Mouse (Mus musculus): ENCODE measurements around the gene Gm16181. TPM values are rescaled to one million over a fixed set of nuclear protein-coding genes. Genes with fewer than 3 reads are reported as not detected.

Gene Gm16181
- total RNA-seq (2017): not detected in 2 replicates

DNA sequence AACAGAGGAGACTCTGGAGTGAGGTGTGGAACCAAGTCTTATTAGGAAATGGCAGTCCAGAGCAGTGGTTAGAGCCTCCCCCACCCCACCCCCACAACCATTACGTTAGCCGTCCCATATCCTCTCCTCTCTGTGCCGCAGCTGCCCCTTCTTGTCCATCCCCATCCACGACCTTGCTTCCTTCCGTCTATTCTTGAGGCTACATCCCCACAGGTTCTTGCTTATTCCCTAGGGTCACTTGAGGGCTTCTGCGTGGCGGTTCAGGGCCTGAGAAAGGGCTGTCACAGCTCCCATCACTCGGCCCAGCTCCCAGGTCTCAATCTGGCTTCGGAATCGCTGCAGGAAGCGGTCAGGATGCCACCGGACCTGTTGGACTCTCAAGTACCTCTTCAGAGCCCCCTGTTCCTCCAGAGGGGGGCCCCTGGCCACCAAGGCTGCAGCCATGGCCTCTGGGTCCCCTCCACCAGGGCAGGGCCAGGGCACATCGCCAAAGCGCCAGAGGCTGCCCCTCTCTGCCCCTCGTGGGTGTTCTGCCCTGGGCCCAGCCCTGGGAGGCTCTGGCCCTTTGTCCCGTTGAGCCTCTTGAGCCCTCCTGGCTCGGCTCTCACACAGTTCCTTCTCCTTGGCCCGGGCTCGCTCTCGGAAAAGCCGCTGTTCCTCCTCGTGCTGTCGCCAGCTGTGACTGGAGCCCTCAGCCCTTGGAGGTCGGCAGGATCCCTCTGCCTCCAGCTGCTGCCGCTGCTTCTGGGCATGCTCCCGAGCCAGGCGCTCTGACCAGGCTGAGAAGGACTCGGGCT lies at the start of gene Gm16181:
Gm16181 (plus strand) TSS at position 679 of the 797 bp plus-strand sequence.
- no peak for ATAC-seq (replicated peaks; ENCODE audit: low read depth, poor library complexity, severe bottlenecking)

DNA sequence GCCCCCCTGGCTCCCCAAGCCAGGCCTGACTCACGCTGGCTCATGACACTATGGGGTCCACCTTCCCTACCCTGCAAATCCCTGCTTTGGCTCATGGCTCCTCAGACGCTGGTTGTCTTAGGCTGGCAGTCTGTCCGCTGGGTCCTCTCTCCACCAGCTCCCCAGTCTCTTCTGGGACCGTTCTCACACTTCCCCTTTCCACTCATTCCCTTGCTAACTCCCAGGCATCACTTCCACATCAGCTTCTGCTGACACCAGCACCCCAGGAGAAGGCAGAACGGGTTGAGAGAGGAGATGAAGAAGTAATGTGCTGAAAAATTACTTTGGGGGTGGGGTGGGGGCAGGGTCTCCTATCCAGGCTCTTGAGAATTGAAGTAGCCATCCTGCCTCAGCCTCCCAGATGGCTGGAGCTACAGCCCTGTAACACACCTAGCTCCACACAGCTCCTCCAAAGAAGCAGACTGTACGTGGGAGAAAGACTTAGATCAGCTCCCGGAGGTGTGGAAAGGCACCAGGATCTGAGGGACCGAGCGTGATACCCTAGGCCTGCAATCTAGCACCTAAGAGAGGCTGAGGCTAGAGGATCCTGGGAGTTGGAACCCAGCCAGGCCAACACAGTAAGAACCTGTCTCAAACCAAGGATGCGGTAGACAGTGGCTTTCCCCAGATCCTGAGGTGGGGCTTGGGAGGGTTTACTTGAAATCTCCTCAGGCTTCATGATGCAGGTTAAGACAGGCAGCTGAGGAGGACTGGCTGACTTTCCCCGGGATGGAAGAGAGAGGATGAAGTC lies 48.0 kb upstream of the Gm16181 start:
- ATAC-seq (replicated peaks; ENCODE audit: low read depth, poor library complexity, severe bottlenecking): peak; percentile 51

DNA sequence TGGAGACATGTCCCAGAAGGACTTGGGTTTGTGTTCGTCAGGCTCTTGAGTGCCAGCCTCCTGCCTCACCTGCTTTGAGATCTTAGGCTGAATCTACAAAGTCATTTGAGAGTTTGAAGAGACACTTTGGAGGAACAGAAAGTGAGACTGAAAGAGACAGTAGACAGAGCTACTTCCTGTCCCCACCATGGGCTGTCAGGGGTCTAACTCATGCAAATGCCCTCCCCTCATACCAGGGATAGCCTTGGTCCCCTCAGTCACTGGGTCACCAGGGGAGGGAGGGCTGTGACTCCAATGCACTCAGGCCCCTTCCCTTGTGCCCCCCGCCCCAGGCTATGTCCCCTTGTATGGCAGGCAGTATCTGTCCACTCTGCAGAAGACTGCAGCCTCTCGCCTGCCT lies 47.3 kb upstream of the Gm16181 start:
- peak; percentile 29; the same call in 1 of the 2 replicates for ATAC-seq (replicated peaks; ENCODE audit: low read depth, poor library complexity, severe bottlenecking)

DNA sequence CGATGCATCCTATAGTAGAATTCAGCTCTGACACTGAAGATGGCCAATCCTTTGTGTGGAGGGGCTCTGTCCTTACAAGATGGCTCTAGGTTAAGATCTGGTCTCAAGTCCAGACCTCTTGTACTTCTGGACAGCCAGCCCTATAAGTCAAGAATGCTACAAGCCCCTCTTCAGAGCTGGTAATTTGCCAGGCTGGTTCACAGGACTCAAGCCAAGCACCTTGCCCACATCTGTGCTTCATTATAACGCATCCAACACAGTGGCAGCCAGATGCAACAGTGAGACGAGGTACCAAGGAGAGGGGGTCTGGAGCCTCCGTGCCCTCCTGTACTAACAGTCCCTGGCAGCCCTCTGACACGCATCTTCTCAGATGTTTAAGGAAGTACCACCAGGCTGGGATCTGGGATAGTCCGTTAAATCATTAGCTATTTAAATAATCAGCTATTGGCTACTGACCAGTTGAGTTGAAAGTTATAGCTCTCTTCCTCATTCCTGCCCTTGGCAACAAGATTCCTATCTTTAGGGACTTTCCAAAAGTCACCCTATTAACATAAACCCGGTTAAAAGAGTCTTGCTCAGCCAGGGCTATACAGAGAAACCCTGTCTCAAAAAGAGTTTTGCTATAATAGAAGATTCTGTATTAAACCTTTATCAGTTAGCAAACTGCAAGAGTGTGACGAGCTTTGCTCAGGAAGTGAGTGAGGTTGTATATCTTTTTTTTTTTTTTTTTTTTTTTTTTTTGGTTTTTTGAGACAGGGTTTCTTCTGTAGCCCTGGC lies 46.2 kb upstream of the Gm16181 start:
- no peak for ATAC-seq (replicated peaks; ENCODE audit: low read depth, poor library complexity, severe bottlenecking)

DNA sequence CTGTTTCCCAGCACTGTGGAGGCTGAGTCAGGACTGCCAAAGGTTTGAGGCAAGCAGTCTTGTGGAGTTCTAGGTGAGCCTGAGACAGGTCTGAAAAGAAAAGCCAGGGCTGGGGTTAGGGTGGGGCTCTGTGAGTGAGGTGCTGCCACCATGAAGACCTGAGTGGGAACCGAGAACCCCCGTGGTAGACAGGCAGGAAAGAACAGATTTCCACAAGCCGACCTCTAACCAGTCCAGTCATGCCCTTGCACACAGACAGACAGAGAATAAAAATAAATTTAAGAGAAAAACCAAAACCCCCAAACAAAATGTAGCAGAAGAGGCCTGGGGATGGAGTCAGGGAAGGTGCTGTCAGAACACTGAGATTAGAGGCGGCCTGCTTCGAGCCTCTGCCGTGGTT lies 45.3 kb upstream of the Gm16181 start:
- no peak for ATAC-seq (replicated peaks; ENCODE audit: low read depth, poor library complexity, severe bottlenecking)

DNA sequence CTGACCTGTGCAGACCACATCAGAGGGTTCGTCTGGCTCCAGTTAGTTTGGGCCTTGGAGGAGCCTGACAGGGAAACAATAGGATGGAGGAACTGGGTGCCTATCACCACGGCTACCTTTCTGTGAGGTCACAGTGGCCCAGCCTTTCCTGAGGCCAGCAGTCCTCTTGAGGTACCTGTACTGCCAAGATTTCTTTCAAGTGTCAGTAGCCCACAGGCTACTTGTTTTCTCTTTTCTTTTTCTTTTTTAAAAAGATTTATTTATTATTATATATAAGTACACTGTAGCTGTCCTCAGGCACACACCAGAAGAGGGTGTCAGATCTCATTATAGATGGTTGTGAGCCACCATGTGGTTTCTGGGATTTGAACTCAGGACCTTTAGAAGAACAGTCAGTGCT lies 44.7 kb upstream of the Gm16181 start, which contains the start of gene Aif1:
Aif1 (minus strand) TSS at position 101 of the 400 bp plus-strand sequence.
- no peak for ATAC-seq (replicated peaks; ENCODE audit: low read depth, poor library complexity, severe bottlenecking)

DNA sequence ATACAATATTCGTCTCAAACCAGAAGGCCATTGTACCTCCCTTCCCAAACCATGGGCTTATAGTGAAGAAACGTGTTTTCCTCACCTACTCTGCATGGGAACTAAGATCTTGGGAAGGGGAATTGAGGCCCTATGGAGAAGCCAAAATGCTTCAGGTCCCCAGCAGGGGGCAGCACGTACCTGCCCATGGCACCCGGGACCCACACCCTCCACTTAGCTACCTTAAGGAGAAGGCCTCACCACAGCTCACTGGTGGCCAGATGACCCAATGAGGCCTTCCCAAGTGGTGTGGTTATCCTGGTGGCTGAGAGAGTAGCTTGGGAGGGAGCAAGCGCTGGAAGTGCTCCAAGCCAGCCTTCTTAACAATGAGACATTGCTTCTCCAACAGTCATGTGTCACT lies 42.1 kb upstream of the Gm16181 start:
- ATAC-seq (replicated peaks; ENCODE audit: low read depth, poor library complexity, severe bottlenecking): peak; percentile 93

DNA sequence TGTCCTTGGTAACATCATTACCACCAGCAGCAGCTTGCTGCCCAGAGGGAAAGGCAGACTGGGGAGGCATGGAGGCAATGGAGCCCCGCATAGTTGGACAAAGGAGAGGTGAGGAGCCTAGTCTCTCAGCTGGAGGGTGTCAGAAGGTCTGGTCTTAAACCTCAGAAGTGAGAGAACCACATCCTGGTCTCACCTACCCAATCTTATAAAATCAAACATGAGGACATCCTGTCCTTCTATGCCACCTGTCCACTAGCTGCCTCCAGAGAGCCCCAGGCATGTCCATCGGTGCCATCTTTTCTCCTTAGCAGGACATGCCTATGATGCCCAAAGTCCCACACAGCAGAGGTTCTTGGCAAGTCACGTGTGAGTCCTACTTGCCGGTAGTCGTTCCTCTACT lies 40.5 kb upstream of the Gm16181 start:
- no peak for ATAC-seq (replicated peaks; ENCODE audit: low read depth, poor library complexity, severe bottlenecking)

DNA sequence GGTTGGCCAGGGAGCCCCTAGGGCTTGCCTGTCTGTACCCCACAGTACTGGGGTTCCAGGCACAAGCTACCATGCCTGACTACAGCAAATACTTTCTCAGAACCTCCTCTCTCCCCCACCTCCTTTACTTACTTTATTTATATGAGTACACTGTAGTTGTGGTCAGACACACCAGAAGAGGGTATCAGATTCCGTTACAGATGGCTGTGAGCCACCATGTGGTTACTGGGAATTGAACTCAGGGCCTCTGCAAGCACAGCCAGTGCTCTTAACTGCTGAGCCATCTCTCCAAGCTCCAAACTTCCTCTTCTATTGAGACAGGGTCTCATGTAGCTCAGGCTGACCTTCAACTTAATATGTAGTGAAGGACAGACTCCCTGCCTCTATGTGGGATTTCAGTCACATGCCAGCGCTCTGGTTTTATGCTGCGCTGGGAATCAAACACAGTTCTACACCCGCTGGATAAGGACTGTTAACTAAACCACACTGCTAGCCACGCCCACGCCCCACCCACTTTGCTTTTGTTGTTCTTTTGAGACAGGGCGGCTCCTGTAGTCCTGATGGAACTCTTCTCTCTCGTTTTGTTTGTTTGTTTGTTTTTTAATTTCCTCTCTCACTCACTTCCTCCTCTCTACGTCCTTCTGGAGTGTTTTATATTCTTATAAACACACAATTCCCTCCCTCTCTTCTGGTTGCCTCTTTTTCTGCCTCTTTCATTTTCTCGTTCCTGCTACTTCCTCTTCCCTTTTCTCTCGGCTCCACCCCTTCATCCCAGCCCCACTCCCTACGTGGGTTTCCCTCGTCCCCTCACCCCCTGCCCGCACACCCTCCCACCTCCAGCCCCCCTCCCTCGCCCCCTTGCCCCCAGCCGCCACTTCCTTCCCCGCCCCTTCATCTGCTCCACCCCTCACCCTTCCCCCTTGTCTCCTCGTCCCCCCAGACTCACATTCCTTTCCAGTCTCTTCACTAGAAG lies 34.7 kb upstream of the Gm16181 start:
- ATAC-seq (replicated peaks; ENCODE audit: low read depth, poor library complexity, severe bottlenecking): peak; percentile 54

DNA sequence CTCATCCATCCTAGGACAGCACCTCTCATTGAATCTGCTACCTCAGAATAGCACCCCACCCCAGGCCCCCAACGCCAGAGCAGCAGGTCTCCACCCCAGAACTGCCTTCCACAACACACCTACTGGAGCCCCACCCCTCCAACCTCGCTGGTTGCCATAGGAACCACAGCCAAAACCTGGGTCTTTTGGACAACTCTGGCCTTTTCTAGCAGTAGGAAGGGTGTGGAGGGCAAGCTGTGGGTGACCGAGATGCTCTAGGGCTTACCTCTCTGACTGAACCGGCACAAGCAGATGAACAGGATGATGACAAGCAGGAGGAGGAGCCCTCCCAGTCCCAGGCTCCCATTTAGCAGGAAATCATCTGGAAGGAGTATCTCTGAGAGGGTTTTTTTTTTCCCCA lies 34.0 kb upstream of the Gm16181 start:
- ATAC-seq (replicated peaks; ENCODE audit: low read depth, poor library complexity, severe bottlenecking): peak; percentile 39

DNA sequence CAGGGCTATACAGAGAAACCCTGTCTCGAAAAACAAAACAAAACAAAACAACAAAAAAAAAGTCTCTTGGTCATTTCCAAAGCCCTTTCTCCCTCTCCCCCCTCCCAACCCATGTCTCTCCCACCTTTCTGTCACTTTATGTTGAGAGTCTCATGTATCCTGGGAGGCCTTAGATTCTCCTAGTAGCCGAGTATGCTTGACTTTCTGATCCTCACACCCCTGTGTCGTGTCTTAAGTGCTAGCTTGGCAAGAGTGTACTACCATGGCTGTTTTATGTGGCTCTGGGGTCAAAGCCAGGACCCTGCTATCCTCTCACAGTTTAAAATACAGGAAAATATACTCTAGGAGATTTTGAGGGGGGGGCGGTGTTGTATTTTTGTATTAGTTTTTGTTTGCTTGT lies 33.3 kb upstream of the Gm16181 start:
- ATAC-seq (replicated peaks; ENCODE audit: low read depth, poor library complexity, severe bottlenecking): no peak

DNA sequence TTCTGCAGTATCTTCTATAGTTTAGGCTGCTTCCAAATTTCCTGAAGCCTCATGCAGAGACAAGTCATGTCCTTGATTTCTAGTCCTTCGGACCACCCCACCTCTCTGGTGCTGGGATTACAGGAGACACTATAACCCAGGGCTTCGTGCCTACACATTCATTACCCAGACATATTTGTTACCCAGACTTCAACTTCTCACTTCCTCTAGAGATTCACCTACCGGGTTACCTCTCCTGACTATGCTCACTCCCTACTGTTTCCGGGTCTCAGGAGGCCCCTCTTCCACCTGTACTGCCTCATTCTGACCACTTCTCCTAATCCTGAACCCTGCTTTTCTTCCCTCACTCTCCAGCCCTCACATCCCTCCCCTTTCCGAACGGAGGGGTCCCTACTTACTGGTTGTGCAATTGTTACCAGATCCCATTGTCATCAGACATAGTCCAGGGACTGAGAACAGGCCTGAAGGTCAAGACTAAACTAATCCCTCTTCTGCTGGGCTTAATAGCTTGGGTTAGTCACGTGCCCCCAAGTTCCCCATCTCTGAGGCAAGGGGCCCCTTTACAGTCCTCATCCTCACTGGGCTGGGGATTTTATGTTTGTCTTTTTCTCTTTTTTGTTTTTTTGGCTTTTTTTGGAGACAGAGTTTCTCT lies 32.5 kb upstream of the Gm16181 start, which contains the start of gene Lst1:
Lst1 (minus strand) TSS at position 481 of the 652 bp plus-strand sequence.
- ATAC-seq (replicated peaks; ENCODE audit: low read depth, poor library complexity, severe bottlenecking): peak; percentile 3; the same call in 1 of the 2 replicates

DNA sequence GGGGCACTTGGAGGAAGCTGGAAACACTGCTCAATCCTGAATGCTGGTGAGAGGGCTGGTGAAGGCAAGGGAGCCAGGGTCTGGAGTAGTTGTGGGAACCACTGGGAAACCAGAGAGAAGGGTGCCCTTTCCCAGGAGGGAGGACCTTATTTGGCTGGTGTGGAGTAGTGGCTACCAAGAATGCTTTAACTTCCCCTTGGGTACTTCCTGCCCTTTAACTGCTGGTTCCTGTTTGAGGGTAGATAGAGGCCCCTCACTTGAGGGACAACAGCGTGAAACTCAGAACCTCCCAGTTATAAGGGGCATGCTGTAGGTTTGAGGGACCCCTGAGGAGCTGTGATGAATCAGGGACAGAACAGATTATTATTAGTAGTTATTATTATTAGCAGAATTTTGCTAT lies 31.4 kb upstream of the Gm16181 start:
- ATAC-seq (replicated peaks; ENCODE audit: low read depth, poor library complexity, severe bottlenecking): peak; percentile 50

DNA sequence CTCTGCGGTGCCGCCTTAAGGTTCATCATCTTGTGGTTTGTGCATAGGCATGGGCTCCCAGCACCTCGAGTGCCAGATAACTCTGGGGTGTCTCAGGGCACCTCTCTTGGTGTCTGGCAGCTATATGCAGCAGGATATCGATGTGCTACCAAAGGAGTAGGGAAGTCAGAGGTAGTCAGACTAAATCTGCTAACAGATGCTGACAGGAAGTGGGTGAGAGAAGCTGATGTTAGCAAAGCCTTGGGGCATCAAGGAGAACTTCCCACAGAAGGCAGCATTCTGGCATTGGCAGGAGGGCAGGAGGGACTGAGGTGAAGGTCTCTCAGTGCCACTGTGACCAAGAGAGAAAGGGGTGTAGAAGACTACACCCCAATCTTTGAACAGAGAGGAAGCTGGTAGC lies 30.5 kb upstream of the Gm16181 start:
- peak; percentile 20 for ATAC-seq (replicated peaks; ENCODE audit: low read depth, poor library complexity, severe bottlenecking)

DNA sequence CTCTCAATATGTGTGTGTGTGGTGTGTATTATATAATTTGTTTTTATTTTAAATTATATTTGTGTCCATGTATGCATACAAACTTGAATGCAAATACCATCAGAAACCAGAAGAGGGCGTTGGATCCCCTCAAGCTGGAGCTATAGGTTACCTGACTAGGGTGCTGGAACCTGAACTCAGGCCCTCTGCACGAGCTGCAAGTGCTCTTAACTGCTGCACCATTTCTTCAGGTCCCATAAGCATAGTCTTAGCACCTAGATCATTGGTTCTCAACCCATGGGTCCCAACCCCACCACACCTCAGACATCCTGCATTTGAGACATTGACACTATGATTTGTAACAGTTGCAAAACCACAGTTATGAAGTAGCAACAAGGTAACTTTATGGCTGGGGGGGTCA lies 28.9 kb upstream of the Gm16181 start:
- no peak for ATAC-seq (replicated peaks; ENCODE audit: low read depth, poor library complexity, severe bottlenecking)

DNA sequence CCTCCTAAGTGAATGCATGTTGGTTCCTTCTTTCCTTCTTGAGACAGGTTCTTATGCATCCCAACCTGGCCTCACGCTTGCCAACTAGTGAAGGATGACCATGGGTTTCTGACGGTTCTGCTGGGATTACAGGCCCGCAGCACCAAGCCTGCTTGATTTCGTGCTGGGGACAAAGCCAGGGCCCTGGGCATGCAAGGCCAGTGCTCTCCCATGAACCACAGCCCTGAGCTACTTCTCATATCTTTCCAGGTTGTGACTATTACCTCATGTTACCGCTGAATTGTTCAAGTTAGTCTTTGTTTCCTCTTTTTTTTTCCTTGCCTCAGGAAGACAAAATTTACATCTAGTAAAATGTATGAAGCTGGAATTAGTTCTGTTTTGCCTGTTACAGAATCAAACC lies 27.7 kb upstream of the Gm16181 start:
- ATAC-seq (replicated peaks; ENCODE audit: low read depth, poor library complexity, severe bottlenecking): 0 out of 2 replicates have a peak, but pooled peaks have one; percentile 15

DNA sequence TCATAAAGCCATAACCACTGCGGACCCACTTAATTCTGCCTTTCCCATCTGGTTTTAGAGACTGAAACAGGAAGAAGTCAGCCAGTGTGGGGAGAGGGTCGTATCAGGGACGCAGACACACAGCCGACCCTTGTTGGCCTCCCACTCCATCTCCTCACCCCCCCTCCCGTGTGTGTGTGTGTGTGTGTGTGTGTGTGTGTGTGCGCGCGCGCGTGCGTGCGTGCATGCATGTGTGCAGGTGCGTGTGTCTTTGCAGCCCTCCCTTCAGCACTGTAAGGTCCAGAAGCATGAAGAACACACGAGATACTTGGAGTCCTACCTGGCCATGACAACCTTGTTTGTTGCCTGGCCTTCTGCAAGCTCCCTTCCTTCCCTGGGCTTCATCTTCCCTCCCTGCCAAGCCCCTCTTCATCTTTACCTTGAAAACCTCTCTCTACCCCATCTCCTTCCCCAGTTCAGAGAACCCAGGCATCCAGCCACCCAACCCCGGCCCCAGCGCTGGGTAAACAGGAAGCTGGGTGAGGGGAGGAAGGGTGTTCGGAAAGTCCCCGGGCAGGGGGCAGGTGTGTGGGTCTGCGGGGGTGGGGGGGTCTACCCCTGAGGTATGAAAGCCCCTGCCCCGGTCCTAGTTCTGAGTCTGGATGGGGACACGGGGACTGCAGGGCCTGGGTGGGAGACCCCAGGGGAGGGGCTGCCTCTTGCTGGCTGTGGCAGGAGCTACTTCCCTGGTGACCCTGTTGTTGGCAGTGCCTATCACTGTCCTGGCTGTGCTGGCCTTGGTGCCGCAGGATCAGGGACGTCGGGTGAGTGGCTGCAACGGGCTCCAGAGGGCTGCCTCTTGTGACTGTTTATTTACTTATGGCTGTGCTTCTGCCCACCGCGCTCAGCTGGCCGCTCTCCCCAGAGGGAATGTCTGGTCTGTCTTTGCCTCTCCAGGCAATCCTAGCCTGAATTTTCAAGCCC lies 26.5 kb upstream of the Gm16181 start, which contains the start of gene Ltb:
Ltb (plus strand) TSS at position 559 of the 963 bp plus-strand sequence.
- ATAC-seq (replicated peaks; ENCODE audit: low read depth, poor library complexity, severe bottlenecking): no peak

Measured in common myeloid progenitor, adult 5-6 weeks (primary cell).